Mouse (Mus musculus) G1E (cell line): Measurements from ENCODE around the gene Tmem175. TPM values are rescaled to one million over a fixed set of nuclear protein-coding genes. Genes with fewer than 3 reads are reported as not detected.

Source experiments
- ATAC-seq: 2 replicates; pipeline ENCODE4 v1.8.0; 2016; ENCODE audit warnings: mild to moderate bottlenecking; ENCODE audit not compliant: insufficient number of reproducible peaks, poor library complexity, low FRiP score, severe bottlenecking; ENCODE audit errors: extremely low read depth
- DNase-seq: peaks from one replicate; pipeline ENCODE4 v3.0.0; 2012; ENCODE audit warnings: low spot score
- H3K27me3 ChIP-seq: 2 replicates; pipeline ENCODE4 v1.6.1; 2012; ENCODE audit warnings: mild to moderate bottlenecking, low read length, inconsistent platforms; ENCODE audit not compliant: insufficient read depth
- H3K36me3 ChIP-seq: replicated peaks from 2 replicates; pipeline ENCODE3; 2012; ENCODE audit warnings: mild to moderate bottlenecking, inconsistent platforms
- H3K4me1 ChIP-seq: 2 replicates; pipeline ENCODE4 v1.6.1; 2012; ENCODE audit warnings: low read depth, low read length, inconsistent platforms, mixed read lengths; ENCODE audit not compliant: insufficient read depth
- H3K4me3 ChIP-seq: 2 replicates; pipeline ENCODE4 v1.5.1; 2012; ENCODE audit warnings: low read depth, mild to moderate bottlenecking, inconsistent platforms, low read length, moderate library complexity, mixed read lengths
- H3K9me3 ChIP-seq: replicated peaks from 2 replicates; pipeline ENCODE4 v1.6.1; 2012; ENCODE audit warnings: inconsistent platforms
- CTCF ChIP-seq: IDR thresholded peaks from 2 replicates; pipeline ENCODE4 v1.5.1; 2012; ENCODE audit warnings: low read depth, low read length, inconsistent platforms, mixed read lengths
- GATA1 ChIP-seq: IDR thresholded peaks from 2 replicates; pipeline ENCODE4 v1.6.1; 2012; ENCODE audit warnings: borderline replicate concordance, low read length, inconsistent platforms, mixed read lengths
- GATA2 ChIP-seq: IDR thresholded peaks from 2 replicates; pipeline ENCODE4 v1.6.1; 2012; ENCODE audit warnings: low read depth, low read length, inconsistent platforms, borderline replicate concordance
- POLR2AphosphoS5 ChIP-seq: IDR thresholded peaks from 2 replicates; pipeline ENCODE4 v1.6.1; 2012; ENCODE audit warnings: low read depth, low read length, inconsistent platforms; ENCODE audit not compliant: insufficient replicate concordance
- TAL1 ChIP-seq: conservative IDR thresholded peaks from 2 replicates; pipeline ENCODE4 v1.6.1; 2012; ENCODE audit warnings: low read depth, low read length, inconsistent platforms, mixed read lengths
- polyA plus RNA-seq: library from polyadenylated mRNA; stranded (reverse); fragments of >175 nt; gene quantifications from 2 replicates; pipeline ENCODE4 v1.2.3, GENCODE M21; 2012
- total RNA-seq, 2 experiments: library from RNA; stranded (forward) in 1 of 2; stranded (reverse) in 1 of 2; fragments of 200-1000 nt in 1 of 2; fragments of >200 nt in 1 of 2; fragmentation: Nextera tagmentation in 1 of 2; gene quantifications; 2 replicates each; pipeline ENCODE4 v1.2.3; 2014 to 2017

Gene Tmem175
- total and polyA plus RNA-seq, 3 experiments: 4.4 to 51.5 (median 22.9) TPM

GRCm38 (mm10) chr5:108674624-108675023 lies 45.1 kb downstream of the Tmem175 start:
- H3K4me3 ChIP-seq: peak overlapping the region; percentile 69
- peaks cover 56% of the 10 kb centered on the region for H3K36me3 ChIP-seq
- H3K9me3 ChIP-seq: no peaks in the 10 kb centered on the region
- H3K27me3 ChIP-seq: no peaks in the 10 kb centered on the region
- no peak for DNase-seq
- peaks cover 99% of the 10 kb centered on the region for H3K4me1 ChIP-seq
- TF ChIP-seq POLR2AphosphoS5 (no peak), GATA2 (no peak), TAL1 (no peak), GATA1 (no peak), CTCF (no peak)
- ATAC-seq: no peak

- H3K4me3 ChIP-seq: peak within 1 kb of the TSS; percentile 70
- H3K36me3 ChIP-seq: peaks cover 58% of the 10 kb centered on the region
- TF ChIP-seq CTCF: no peak
- no peak for TF ChIP-seq GATA1
- no peak for TF ChIP-seq TAL1
- H3K27me3 ChIP-seq: no peaks in the 10 kb centered on the region
- H3K9me3 ChIP-seq: no peaks in the 10 kb centered on the region
- DNase-seq (peak; percentile 60), ATAC-seq (peak; percentile 23)
- H3K4me1 ChIP-seq: peaks cover 98% of the 10 kb centered on the region
Observed at GRCm38 (mm10) chr5:108675251-108675816, 45.8 kb downstream of the Tmem175 start, which contains the start of gene Slc26a1. TSS of gene Slc26a1 (minus strand) at chr5:108675569.

DNA sequence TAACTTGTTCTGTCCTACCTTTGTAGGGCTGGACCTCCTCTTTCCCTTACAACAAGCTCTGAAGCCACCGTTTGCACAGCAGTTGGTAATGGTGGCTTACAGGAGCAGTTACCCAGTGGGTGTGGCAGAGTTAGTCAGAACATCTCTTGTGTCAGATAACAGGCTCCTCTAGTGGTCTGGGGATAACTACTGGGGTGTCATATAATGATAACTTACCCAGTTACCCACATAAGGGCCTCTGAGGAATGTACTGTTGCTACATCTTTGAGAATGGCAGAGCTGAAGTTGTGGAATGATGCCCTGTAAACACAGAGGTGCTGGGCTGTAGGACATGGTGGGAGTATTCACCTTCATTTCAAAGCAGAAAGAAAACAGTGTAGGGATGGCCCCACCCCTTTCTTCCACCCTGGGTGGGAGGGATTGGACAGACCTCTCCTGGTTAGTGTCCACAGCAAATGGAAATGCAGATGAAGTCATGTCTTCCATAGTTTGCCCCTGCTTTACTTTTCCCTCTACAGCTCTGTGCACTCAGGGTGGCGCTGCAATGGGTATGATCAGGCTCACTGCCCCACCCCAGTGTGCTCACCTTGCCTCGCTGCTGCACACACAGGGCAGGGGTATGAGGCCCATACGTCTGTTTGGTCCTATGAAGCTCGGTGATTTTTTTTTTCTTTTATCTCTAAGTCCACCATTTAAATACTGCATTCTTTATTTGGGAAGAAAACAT lies 47.4 kb downstream of the Tmem175 start:
- H3K4me1 ChIP-seq: peaks cover 95% of the 10 kb centered on the region
- H3K9me3 ChIP-seq: no peaks in the 10 kb centered on the region
- peak; percentile 71 for DNase-seq
- TF ChIP-seq GATA2: no peak
- peak; percentile 26; the same call in 1 of the 2 replicates for TF ChIP-seq TAL1
- no peak for TF ChIP-seq GATA1
- peaks cover 58% of the 10 kb centered on the region for H3K36me3 ChIP-seq
- ATAC-seq: peak; percentile 68
- no peaks in the 10 kb centered on the region for H3K27me3 ChIP-seq
- peak overlapping the region; percentile 70 for H3K4me3 ChIP-seq

DNA sequence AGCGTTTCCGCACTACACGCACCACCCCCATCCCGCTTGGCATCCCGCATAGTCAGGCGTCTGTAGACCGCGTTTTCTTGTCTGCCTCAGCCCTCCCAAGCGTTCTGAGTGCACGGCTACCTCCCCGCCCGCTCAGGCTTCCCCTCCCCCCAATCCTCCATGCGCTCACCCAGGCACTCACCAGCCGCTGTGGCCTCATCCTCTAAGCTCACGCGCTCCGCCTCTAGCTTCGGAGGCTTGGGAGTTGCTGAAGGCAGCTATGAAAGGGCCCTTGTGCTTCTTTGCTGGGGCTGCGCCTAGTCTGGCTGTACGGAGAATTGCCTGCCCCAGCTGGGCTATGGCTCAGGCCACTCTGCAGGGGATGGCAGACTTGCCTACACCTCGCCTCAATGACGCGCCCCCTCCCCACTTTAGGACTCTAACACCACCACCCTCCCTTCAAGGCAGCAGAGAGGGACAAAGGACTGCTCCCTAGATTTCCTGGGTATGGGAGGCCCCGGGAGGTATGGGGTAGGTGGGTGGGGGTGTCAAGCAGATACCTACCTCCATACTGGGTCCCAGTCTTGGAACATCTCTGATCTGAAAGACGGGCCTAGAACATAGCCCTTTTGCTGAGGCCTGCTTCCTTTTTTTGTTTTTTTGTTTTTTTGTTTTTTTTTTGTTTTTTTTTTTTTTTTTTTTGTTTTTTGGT lies 48.2 kb downstream of the Tmem175 start:
- ATAC-seq: peak; percentile 55
- DNase-seq: peak; percentile 76
- H3K4me1 ChIP-seq: peaks cover 86% of the 10 kb centered on the region
- peak overlapping the region; percentile 70 for H3K4me3 ChIP-seq
- H3K9me3 ChIP-seq: no peaks in the 10 kb centered on the region
- no peak for TF ChIP-seq TAL1
- TF ChIP-seq POLR2AphosphoS5: no peak
- TF ChIP-seq GATA1: no peak
- no peak for TF ChIP-seq CTCF
- TF ChIP-seq GATA2: no peak
- peaks cover 55% of the 10 kb centered on the region for H3K36me3 ChIP-seq
- H3K27me3 ChIP-seq: no peaks in the 10 kb centered on the region

DNA sequence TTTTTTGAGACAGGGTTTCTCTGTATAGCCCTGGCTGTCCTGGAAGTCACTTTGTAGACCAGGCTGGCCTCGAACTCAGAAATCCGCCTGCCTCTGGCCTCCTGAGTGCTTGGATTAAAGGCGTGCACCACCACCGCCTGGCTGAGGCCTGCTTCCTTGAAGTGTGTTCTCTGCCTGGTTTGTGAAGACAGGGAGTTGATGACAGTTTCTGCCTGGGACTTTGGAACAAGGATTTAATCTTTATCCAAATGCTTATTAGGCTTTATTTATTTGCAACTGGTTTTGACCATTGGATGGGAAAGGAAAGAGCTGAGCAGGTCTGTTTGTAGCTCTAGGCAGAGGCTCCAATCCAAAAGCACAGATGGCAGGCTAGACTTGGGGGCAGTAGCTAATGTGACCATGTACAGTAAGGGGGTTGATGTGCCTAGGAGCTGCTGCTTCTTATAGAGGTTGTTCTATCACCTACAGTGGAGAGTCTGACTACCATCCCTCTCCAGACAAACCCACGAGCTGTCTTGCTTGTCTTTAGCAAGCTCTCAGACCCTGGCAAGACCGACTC lies 48.8 kb downstream of the Tmem175 start:
- Histone ChIP-seq H3K4me1 (peaks cover 80% of the 10 kb centered on the region), H3K27me3 (no peaks in the 10 kb centered on the region), H3K36me3 (peaks cover 55% of the 10 kb centered on the region), H3K9me3 (no peaks in the 10 kb centered on the region), H3K4me3 (no peak overlapping the region)
- DNase-seq: no peak
- TF ChIP-seq CTCF: no peak
- no peak for TF ChIP-seq POLR2AphosphoS5
- no peak for TF ChIP-seq GATA1
- no peak for TF ChIP-seq GATA2
- TF ChIP-seq TAL1: no peak
- no peak for ATAC-seq

DNA sequence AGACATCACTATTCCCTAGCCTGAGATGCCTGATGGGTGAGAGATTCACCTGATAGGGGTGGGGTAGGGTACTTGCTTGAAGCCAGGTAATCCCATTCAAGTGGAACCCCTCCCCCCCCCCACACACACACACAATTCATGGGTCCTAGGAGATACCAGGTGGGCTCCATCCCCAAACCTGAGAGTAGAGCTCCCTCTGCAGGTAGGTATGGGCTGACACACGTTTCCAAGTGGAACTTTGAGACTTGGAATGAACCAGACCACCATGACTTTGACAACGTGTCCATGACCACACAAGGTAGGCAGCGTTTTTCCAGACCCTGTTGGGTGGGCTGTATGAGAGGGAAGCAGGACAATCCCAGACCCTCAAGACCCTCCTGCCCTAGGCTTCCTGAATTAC lies 50.3 kb downstream of the Tmem175 start:
- no peak overlapping the region for H3K4me3 ChIP-seq
- ATAC-seq: no peak
- H3K27me3 ChIP-seq: no peaks in the 10 kb centered on the region
- H3K9me3 ChIP-seq: no peaks in the 10 kb centered on the region
- DNase-seq: peak; percentile 52
- peaks cover 73% of the 10 kb centered on the region for H3K4me1 ChIP-seq
- TF ChIP-seq GATA2 (no peak), POLR2AphosphoS5 (no peak), TAL1 (no peak), CTCF (no peak; the same call in 1 of the 2 replicates), GATA1 (no peak)
- H3K36me3 ChIP-seq: peaks cover 51% of the 10 kb centered on the region
